Mouse (Mus musculus) brain, embryonic 14.5 days (tissue): ENCODE data around the gene Lsamp.

Experiments
- CTCF ChIP-seq: fragments of 200-500 bp; IDR thresholded peaks from 2 replicates; pipeline ENCODE4 v1.5.1; 2012; ENCODE audit warnings: inconsistent platforms, mild to moderate bottlenecking, moderate library complexity, borderline replicate concordance; ENCODE audit not compliant: insufficient read depth, insufficient read length; ENCODE audit errors: extremely low read depth
- POLR2A ChIP-seq: fragments of 200-500 bp; IDR thresholded peaks from 2 replicates; pipeline ENCODE4 v1.6.1; 2012; ENCODE audit warnings: mild to moderate bottlenecking, inconsistent platforms, borderline replicate concordance; ENCODE audit not compliant: poor library complexity, insufficient read depth, insufficient read length, severe bottlenecking; ENCODE audit errors: extremely low read depth

DNA sequence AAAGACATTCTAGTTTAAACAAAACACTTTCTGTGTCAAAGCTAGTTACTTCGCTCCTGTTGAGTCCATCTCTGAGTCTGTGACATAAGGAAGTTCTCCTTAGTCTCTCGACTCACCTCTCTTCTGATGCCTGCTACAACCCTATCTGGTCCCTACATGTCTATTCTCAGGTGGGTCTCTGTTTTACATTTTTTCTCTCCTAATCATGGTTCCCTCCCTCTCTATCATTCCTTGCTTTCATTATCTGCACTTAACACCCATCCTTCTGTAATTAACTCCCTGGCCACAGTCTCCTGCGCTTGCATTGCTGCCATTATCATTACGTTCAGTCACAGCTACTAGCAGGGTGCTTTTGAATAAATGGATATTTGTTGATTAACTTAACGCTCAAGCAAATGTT is 726.3 kb downstream of the Lsamp start:
- no peak for TF ChIP-seq CTCF
- no peak for TF ChIP-seq POLR2A
